Mouse (Mus musculus): ENCODE measurements around the gene Ltbr.

- TF ChIP-seq CTCF (IDR thresholded peaks at IDR 0.05; ENCODE audit: borderline replicate concordance, insufficient read depth, low read length) (no peak), POLR2A (IDR thresholded peaks at IDR 0.05; ENCODE audit: low read depth, low read length) (no peak)
Observed at GRCm38 (mm10) chr6:125356264-125356663, 42.6 kb upstream of the Ltbr start.
